Mouse (Mus musculus): ENCODE data around the gene Cers2. TPM values are rescaled to one million over a fixed set of nuclear protein-coding genes. Genes with fewer than 3 reads are reported as not detected.
A peak's percentile ranks its signal among the peaks of the same experiment; 100 is the strongest.

The Cers2 gene
- polyA plus RNA-seq, 1 experiment from 2014 or later = 138 TPM

DNA sequence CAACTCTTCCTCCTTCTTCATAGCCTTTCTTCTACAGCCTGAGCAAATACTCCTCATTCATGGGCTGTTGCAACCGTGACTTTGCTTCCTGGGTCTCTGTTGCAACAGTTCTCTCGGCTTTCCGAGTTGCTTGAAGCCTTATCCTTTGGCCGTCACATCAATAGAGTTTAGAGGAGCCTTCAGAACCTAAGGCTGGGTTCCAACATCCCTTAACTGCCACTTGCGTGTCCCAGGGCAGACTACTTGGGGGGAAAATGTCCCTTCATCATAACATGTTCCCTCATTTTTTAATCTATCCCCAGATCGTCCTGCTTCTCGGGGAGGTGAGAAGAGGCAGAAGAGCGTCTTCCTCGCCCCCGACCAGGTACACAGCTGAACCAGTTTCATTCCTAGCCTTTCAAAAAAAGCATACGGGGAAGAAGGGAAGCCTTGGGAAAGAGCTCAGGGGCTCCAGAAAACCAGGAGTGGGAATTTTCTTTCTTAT lies 32.2 kb upstream of the Cers2 start:
- under 1% methylated on average over 11 of the region's 11 CpGs for WGBS
- peaks cover 18% of the 10 kb centered on the region for H3K4me1 ChIP-seq
- H3K9ac ChIP-seq = peak overlapping the region; percentile 84
- peak overlapping the region; percentile 79 for H3K4me2 ChIP-seq
- no peaks in the 10 kb centered on the region for H3K27me3 ChIP-seq (replicated peaks)
- H3K4me3 ChIP-seq (replicated peaks) = peak overlapping the region; percentile 72
- no peaks in the 10 kb centered on the region for H3K9me3 ChIP-seq
- no peak for ATAC-seq (ENCODE audit: insufficient read depth, low FRiP score, low read depth)
- H3K36me3 ChIP-seq = no peaks in the 10 kb centered on the region
- peak overlapping the region; percentile 97 for H3K27ac ChIP-seq

DNA sequence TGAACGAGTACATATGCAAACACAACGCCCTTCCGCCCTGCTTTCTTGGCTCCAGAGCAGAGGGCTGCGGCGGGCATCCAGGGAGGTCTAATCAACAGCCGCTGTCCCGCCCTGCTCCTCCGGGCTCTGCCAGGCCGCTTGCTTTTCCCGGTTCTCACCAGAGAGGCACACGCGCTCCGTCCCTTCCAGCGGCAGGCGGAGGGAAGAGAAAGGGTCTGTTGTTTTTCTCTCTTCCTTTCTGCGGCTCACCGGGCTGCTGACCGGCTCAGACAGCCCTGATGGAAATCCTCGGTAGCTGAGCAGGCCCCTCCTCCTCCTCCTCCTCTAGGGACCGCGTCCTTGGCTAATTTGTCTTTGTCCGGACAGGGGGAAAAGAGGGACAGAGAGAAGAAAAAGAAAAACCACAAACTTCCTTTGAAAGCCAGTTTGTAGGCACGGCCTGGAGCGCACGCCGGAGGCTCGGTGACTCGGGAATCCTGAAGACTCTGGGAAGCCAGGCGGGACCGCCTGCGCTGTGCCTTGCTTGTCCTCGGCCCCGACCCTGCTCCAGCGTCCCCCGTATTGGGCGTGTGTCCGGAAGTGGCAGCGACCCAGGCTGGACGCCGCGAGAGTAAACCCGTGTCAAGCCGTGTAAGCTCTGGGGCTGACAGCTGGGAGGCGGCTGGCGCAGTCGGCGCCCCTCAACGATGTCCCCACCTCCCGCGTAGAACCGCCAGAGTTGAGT lies 31.6 kb upstream of the Cers2 start:
- WGBS = under 1% methylated on average over 49 of the region's 51 CpGs
- peak overlapping the region; percentile 72 for H3K4me3 ChIP-seq (replicated peaks)
- H3K9ac ChIP-seq = peak overlapping the region; percentile 84
- peak; percentile 54 for ATAC-seq (ENCODE audit: insufficient read depth, low FRiP score, low read depth)
- peaks cover 18% of the 10 kb centered on the region for H3K4me1 ChIP-seq
- peak overlapping the region; percentile 97 for H3K27ac ChIP-seq
- H3K9me3 ChIP-seq = no peaks in the 10 kb centered on the region
- H3K4me2 ChIP-seq = peak overlapping the region; percentile 79
- no peaks in the 10 kb centered on the region for H3K27me3 ChIP-seq (replicated peaks)
- peaks cover 4% of the 10 kb centered on the region; the same call in 1 of the 2 replicates for H3K36me3 ChIP-seq

DNA sequence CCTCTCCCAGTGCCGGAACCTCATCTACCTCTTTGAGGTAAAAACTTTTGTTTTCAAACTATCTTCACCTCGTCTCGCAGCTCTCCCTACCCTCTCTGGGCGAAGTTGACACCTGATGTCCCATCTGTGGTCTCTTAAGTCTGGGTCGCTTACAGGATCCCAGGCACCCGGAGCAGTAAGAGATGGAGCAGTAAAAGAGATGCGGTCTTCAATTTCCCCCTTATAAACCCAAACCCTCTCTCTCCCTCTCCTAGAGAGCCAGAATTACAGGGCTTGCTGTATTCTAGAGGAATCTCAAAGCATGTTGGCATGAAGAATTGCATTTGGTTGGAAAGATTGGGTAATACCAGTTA lies 31.0 kb upstream of the Cers2 start:
- H3K9ac ChIP-seq = peak overlapping the region; percentile 84
- 1% methylated on average over 7 of the region's 7 CpGs for whole genome bisulfite sequencing
- ATAC-seq (ENCODE audit: insufficient read depth, low FRiP score, low read depth) = no peak
- peaks cover 18% of the 10 kb centered on the region for H3K4me1 ChIP-seq
- peak overlapping the region; percentile 72 for H3K4me3 ChIP-seq (replicated peaks)
- peaks cover 9% of the 10 kb centered on the region for H3K36me3 ChIP-seq
- no peaks in the 10 kb centered on the region for H3K27me3 ChIP-seq (replicated peaks)
- H3K27ac ChIP-seq = peak overlapping the region; percentile 97
- no peaks in the 10 kb centered on the region for H3K9me3 ChIP-seq
- H3K4me2 ChIP-seq = peak overlapping the region; percentile 79

DNA sequence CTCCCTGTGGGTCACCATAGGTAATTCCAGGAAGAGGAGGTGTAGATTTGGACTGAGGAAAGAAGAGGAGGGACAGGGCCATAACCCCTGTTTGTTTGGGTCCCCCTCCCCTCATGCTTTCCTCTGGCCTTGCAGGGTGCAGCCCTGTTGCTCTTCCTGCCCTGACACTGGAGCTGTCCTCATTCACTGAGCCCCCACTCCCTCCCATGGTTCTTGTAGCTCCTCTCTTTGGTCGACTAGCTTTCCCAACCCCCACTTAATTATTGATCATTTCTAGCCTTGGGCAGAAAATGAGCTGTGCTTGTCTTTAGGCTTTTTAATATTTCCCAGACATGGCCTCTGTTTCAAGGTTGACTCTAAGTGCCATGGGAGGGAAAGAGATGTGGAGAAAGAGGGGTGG lies 30.5 kb upstream of the Cers2 start:
- no peaks in the 10 kb centered on the region for H3K9me3 ChIP-seq
- ATAC-seq (ENCODE audit: insufficient read depth, low FRiP score, low read depth) = no peak
- peak overlapping the region; percentile 97; the same call in 1 of the 2 replicates for H3K27ac ChIP-seq
- 19% methylated on average over 1 of the region's 1 CpGs for WGBS
- peak overlapping the region; percentile 84; the same call in 1 of the 2 replicates for H3K9ac ChIP-seq
- H3K4me3 ChIP-seq (replicated peaks) = peak overlapping the region; percentile 72
- peaks cover 13% of the 10 kb centered on the region for H3K36me3 ChIP-seq
- no peaks in the 10 kb centered on the region for H3K27me3 ChIP-seq (replicated peaks)
- H3K4me2 ChIP-seq = peak overlapping the region; percentile 79
- peaks cover 18% of the 10 kb centered on the region for H3K4me1 ChIP-seq

DNA sequence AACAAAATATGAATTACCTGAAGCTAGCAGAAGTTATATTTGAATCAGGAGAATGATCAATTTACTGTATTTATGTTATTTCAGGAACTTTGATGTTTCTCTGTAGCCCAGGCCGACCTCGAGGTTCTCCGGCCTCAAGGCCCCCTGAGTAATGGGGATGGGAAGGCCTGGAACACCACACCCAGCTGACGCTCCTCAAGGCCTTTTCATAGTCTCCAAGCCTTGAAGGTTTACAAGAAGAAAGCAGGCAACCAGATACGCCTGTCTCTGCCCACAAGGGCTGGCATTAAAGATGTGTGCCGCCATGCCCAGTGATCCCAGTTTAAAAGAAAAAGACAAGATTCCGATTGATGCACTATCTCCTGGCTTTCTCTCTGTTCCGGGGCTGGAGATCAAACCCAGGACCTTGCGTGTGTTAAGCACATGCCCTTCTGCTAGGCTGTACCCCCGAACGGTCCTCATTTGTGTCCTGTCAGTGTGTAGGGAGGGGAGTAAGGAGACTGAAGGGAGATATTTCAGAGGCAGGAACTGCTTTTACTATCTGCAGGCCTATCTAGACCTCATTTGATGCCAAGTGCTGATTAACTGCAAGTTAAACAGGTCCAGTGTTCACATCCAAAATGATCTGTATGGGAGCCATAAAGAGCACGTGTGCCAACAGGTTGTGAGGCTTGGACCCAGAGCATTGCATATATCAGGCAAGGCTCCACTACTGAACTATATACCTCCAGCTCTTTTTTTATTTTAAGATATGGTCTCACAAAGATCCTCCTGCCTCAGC lies 29.9 kb upstream of the Cers2 start:
- WGBS = 81% methylated on average over 12 of the region's 12 CpGs
- Histone ChIP-seq H3K4me3 (replicated peaks) (peak overlapping the region; percentile 72), H3K9ac (no peak overlapping the region), H3K4me2 (peak overlapping the region; percentile 79), H3K4me1 (peaks cover 18% of the 10 kb centered on the region), H3K27ac (peak overlapping the region; percentile 97; the same call in 1 of the 2 replicates), H3K36me3 (peaks cover 13% of the 10 kb centered on the region), H3K27me3 (replicated peaks) (no peaks in the 10 kb centered on the region), H3K9me3 (no peaks in the 10 kb centered on the region)
- no peak for ATAC-seq (ENCODE audit: insufficient read depth, low FRiP score, low read depth)

DNA sequence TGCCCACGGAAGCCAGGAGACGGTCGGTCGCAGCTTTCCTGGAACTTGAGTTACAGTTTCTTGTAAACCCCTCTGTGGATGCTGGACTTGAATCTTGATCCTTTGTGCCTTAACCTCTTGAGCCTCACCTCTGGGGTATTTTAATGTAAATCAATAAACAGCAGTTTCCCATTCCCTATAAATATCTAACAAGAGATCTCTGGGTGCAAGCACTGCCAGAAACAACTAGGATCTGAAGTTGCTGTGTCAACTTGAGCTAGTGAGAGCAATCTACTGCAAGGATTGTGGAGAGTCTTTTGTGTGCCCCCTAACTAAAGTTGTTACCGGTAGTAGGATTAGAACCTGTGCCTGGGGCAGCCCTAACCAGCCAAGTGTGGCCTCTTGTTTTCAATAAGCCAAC lies 29.2 kb upstream of the Cers2 start:
- Histone ChIP-seq H3K27me3 (replicated peaks) (no peaks in the 10 kb centered on the region), H3K9me3 (no peaks in the 10 kb centered on the region), H3K36me3 (peaks cover 13% of the 10 kb centered on the region), H3K4me1 (peaks cover 15% of the 10 kb centered on the region), H3K4me3 (replicated peaks) (no peak overlapping the region), H3K4me2 (no peak overlapping the region), H3K9ac (no peak overlapping the region), H3K27ac (peak overlapping the region; percentile 45; the same call in 1 of the 2 replicates)
- 92% methylated on average over 5 of the region's 5 CpGs for WGBS
- ATAC-seq (ENCODE audit: insufficient read depth, low FRiP score, low read depth) = no peak

DNA sequence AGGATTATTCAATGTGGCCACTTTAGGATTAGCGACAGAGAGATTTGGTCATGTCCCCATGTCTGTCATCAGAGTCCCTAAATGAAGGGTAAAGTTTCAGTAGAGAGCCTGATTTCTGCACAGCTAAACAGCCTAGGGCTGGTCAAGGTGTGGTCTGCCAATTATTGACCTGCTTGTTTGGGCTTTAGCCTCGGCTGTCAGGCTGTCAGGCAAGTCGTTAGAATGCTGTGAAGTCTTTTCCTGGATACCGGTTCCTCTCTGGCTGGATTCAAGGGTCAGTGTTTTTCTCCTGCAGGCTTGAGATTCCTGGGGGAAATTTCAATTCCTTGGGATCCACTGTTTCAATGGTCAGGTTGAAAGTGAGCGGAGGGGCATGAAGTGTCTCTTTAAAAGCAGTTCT lies 28.6 kb upstream of the Cers2 start:
- no peak for ATAC-seq (ENCODE audit: insufficient read depth, low FRiP score, low read depth)
- Histone ChIP-seq H3K36me3 (peaks cover 16% of the 10 kb centered on the region), H3K27me3 (replicated peaks) (no peaks in the 10 kb centered on the region), H3K9me3 (no peaks in the 10 kb centered on the region), H3K4me3 (replicated peaks) (no peak overlapping the region), H3K9ac (no peak overlapping the region), H3K4me2 (no peak overlapping the region), H3K27ac (0 out of 2 replicates have a peak overlapping the region, but pooled peaks have one; percentile 45), H3K4me1 (peaks cover 13% of the 10 kb centered on the region; the same call in 1 of the 2 replicates)
- WGBS = 64% methylated on average over 5 of the region's 5 CpGs

DNA sequence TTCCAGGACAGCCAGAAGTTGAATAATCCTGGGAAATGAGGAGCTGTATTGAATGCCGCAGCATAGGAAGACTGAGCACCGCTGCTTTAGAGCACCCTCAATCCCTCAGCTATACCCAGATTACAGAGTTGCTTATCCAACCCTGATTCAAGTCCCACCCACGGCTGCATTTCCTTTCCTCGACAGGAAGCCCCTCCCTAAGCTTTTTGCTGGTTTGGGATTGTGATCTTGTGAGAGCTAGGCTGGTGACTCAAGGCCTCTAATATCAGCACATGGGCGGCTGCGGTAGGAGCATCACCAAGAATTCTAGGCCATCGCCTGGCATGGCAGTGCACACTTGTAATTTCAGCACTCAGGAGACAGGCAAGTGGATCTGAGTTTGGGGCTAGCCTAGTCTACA lies 28.1 kb upstream of the Cers2 start:
- H3K4me1 ChIP-seq = peaks cover 13% of the 10 kb centered on the region; the same call in 1 of the 2 replicates

DNA sequence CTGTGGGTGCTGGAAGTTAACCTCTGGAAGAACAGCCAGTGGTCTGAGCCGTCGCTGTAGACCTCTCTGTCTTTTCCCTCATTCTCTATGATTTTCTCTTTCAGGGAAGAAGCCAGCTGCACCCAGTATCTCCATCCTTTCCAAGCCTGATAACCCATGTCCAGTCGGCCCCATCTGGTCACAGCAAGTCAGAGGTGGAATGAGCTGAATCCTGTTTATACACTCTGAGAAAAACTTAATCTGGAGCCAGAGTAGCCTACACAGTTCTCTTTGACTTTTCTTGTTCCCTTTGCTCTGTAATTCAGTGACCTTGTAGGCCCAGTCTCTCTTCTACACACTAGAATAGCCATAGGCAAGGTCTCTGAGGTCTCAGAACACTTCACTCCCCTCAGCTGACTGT lies 27.1 kb upstream of the Cers2 start:
- WGBS = 91% methylated on average over 3 of the region's 3 CpGs
- no peak for ATAC-seq (ENCODE audit: insufficient read depth, low FRiP score, low read depth)

More for the DNA sequence above, 28.1 kb upstream of the Cers2 start:
- no peak overlapping the region for H3K4me2 ChIP-seq
- H3K27me3 ChIP-seq (replicated peaks) = no peaks in the 10 kb centered on the region
- no peak overlapping the region for H3K9ac ChIP-seq
- no peak overlapping the region for H3K27ac ChIP-seq
- H3K36me3 ChIP-seq = peaks cover 19% of the 10 kb centered on the region
- H3K9me3 ChIP-seq = no peaks in the 10 kb centered on the region
- WGBS = 79% methylated on average over 7 of the region's 7 CpGs
- no peak for ATAC-seq (ENCODE audit: insufficient read depth, low FRiP score, low read depth)
- H3K4me3 ChIP-seq (replicated peaks) = no peak overlapping the region

DNA sequence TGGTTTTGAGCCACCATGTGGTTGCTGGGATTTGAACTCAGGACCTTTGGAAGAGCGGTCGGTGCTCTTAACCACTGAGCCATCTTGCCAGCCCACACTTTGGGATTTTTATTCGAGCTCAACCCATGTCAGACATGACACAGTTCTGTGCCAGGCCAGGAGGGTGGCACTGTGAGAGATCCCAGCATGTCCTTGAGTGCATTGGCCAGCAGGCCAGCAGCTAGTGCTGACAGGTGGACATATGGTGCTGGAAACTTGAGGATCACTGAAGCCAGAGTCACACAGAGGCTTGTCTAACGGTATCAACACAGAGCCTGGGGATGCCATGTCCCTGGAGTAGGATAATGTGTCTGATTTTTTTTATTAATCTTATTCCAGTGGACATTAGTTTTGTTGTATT lies 25.2 kb upstream of the Cers2 start:
- no peak for ATAC-seq (ENCODE audit: insufficient read depth, low FRiP score, low read depth)
- Histone ChIP-seq H3K27ac (no peak overlapping the region), H3K36me3 (peaks cover 31% of the 10 kb centered on the region), H3K4me3 (replicated peaks) (no peak overlapping the region), H3K4me1 (0 out of 2 replicates have a peak, but pooled peaks cover 8% of the 10 kb centered on the region), H3K9me3 (no peaks in the 10 kb centered on the region), H3K27me3 (replicated peaks) (no peaks in the 10 kb centered on the region), H3K4me2 (no peak overlapping the region), H3K9ac (no peak overlapping the region)
- WGBS = 90% methylated on average over 4 of the region's 4 CpGs

More for the DNA sequence above, 27.1 kb upstream of the Cers2 start:
- no peak overlapping the region for H3K9ac ChIP-seq
- no peaks in the 10 kb centered on the region for H3K27me3 ChIP-seq (replicated peaks)
- H3K4me2 ChIP-seq = no peak overlapping the region
- H3K4me3 ChIP-seq (replicated peaks) = no peak overlapping the region
- no peak overlapping the region for H3K27ac ChIP-seq
- H3K9me3 ChIP-seq = no peaks in the 10 kb centered on the region
- H3K4me1 ChIP-seq = peaks cover 13% of the 10 kb centered on the region; the same call in 1 of the 2 replicates
- H3K36me3 ChIP-seq = peaks cover 20% of the 10 kb centered on the region

DNA sequence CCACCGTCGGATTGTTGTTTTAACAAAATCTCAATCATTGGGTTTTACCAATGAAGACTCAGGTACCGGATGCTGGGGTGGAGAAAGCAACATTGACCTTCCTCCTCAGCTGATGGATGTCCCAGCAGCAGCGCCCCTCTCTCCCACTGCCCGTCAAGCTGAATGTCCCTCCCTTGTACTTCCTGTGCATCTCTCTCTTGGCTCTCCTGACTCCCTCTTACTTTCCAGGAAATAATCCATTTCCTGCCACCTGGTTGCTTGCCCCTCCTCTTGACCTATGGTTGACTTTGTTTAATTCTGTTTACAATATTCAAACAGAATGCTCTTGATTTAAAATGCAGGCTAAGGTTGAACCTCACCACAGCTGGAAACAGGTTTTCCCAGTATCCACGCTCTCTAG lies 24.4 kb upstream of the Cers2 start:
- no peak for ATAC-seq (ENCODE audit: insufficient read depth, low FRiP score, low read depth)
- Histone ChIP-seq H3K9ac (no peak overlapping the region), H3K9me3 (no peaks in the 10 kb centered on the region), H3K4me1 (0 out of 2 replicates have a peak, but pooled peaks cover 6% of the 10 kb centered on the region), H3K4me2 (no peak overlapping the region), H3K4me3 (replicated peaks) (no peak overlapping the region), H3K27ac (no peak overlapping the region), H3K36me3 (peaks cover 37% of the 10 kb centered on the region), H3K27me3 (replicated peaks) (no peaks in the 10 kb centered on the region)
- 62% methylated on average over 6 of the region's 6 CpGs for WGBS

DNA sequence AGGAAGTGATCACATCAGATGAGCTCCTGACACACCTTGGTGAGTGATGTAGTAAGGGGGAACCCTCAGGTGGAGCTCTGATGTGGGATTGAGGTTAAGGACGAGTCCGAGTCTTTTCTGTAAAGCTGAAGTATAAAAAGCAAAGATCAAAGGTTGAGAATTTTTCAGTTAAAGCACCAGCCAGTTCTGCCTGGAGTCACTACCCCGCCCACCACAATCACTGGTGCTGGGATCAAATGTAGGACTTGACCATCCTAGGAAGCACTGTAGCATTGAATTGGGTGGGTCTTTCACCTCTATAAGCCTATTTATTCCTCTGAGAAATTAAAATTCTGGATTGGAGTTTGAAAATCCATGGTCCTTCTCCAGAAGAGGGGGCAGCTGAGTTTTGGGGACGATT lies 23.6 kb upstream of the Cers2 start:
- Histone ChIP-seq H3K4me3 (replicated peaks) (no peak overlapping the region), H3K4me1 (peaks cover 7% of the 10 kb centered on the region; the same call in 1 of the 2 replicates), H3K27ac (no peak overlapping the region), H3K4me2 (no peak overlapping the region), H3K9ac (no peak overlapping the region), H3K9me3 (no peaks in the 10 kb centered on the region), H3K27me3 (replicated peaks) (no peaks in the 10 kb centered on the region), H3K36me3 (peaks cover 45% of the 10 kb centered on the region)
- ATAC-seq (ENCODE audit: insufficient read depth, low FRiP score, low read depth) = no peak
- 76% methylated on average over 4 of the region's 4 CpGs for WGBS

Data from stomach, embryonic 15.5 days (tissue).